Mouse (Mus musculus): ENCODE results near the gene Adamts17.

Gene Adamts17

DNA sequence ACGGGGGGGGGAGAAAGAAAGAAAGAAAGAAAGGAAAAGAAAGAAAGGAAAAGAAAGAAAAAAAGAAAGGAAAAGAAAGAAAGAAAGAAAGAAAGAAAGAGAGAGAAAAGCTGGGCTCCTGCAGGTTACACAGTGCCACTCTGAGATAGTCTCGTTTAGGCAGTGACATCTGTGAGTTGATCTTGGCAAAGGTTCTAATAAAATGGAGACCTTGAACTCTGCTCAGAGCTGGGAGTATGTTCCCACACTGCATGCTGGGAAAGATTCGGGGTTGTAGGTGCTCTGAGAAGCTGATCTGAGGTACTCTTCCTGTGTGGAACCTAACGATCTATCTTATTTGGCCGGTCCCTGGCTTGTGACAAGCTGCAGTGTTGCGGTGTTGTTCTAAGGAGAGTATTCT is 7.0 kb downstream of the Adamts17 start:
- no peak for DNase-seq (ENCODE audit: low spot score)

DNA sequence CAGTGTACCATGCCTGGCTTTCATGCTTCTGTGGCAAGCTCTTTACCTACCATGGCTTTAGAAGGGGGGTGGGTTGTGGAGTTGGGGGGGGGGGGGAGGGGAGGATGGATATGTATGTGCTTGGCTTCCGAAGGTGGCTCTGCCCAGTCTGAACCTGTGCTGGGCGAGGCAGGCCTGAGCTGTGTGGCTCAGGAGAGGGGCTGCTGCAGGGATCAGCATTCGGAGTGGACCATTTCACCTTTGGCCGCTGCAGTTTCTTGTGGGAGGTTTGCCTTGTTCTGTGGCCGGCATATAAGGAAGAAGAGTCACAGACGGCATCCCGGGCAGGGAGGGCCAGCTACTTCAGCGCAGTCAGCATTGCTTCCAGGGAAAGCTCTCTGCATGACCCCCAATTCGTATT is 7.8 kb downstream of the Adamts17 start:
- no peak for DNase-seq (ENCODE audit: low spot score)

DNA sequence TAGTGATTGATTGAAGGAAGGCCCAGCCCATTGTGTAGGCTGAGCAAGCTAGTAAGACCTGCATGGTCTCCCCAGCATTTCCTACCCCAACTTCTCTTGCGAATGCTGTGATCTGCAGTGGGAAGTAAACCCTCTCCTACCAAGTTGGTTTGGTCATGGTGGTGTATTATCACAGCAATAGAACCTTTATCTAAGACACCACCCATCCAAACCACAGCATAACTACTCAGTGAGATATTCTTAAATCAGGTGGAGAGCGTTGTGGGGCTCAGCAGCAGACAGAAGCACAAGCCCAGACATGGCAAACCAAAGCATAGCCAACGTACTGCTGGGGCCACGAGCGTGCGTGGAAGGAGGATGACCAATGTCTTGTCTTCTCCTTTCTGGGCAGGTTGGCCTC is 9.8 kb downstream of the Adamts17 start:
- DNase-seq (ENCODE audit: low spot score), result no peak

DNA sequence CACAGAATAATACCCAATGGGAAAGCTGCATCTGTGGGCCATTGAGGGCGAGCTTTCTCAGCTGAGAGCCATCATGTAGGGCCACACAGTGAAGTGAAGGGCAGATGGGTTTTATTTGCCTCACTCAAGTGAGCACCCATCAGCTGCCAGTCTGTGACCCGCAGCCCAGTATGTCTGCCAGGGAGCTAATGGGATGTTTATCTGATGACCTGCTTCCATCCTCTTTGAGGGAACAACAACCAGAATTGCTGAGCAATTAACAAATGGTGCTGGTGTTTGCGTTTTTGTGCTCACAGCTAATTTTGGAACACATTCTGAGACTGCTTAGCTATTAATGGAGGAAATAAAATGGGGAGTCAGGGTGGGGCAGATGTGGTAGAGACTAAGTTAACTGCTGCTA is 12.6 kb downstream of the Adamts17 start:
- no peak for DNase-seq (ENCODE audit: low spot score)

DNA sequence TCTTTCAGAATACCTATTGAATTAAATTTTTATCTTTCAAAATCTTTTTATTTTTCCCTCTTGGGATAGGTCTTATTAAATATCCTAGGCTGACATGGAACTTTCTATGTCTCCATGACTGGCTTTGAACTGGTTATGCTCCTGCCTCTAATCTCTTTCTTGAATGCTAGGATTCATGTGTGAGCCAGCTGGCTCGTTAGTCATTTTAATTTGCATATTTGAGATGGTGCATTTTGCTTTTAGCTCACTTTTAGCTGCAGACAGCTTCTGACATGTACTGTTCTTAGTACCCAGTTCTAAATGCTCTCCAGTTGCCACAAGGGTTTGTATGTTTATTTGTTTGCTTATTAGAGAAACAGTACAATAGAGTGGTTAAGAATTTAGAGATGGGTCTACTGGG is 18.1 kb downstream of the Adamts17 start:
- DNase-seq (ENCODE audit: low spot score), result no peak

DNA sequence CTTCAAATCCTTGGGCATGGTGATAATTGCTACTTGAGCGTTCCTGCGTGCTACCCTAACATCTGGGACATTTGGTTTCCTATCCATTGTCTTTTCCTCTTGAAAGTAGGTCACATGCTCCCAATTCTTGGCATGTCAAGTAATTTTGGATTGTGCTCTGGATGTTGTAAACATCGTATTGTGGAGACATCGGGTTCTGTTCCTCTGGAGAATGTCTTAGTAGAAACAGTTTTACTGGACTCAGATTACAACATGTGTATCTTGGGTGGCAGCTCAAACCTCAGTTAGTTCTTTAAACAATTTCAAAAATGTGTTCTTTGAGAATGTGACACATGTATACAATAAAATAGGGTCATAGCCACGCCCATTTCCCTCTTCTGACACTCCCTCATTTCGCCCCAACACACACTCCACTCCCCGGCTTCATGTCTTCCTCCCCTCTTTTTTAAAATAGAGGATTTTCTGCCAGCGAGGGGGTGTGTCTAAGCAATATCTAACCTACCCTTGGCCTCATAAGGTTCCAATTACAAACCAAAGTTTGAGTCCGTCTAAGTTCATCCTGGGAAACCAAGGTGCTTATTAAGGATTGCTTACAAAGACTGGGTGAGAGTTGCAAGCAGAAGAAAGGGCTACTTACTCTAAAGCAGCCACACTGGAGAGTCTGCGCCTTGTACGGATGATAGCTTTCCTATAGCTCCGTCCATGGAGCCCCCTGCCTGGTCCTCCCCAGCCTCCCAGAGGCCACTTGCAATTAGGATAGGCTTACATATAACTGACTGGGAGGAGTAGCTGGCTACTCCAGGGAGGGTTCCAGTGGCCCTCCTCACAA is 18.9 kb downstream of the Adamts17 start:
- no peak for DNase-seq (ENCODE audit: low spot score)

DNA sequence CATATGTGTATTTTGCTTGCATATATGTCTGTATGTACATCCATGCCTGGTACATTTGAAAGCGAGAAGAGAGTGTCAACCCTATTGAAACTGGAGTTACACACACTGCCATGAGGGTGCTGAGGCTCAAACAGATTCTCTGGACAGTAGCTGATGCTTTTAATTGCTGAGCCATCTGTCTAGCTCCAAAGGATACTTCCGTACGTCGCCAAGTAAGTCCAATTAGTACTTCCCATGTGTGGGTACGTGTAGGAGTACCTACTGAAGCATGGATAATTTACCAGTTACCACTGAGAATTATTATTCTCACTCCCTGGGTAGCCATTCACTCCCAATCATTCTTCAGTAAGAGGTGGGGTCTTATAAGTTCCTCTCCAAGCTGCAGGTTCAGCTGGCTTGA is 19.7 kb downstream of the Adamts17 start:
- DNase-seq (ENCODE audit: low spot score), result no peak

DNA sequence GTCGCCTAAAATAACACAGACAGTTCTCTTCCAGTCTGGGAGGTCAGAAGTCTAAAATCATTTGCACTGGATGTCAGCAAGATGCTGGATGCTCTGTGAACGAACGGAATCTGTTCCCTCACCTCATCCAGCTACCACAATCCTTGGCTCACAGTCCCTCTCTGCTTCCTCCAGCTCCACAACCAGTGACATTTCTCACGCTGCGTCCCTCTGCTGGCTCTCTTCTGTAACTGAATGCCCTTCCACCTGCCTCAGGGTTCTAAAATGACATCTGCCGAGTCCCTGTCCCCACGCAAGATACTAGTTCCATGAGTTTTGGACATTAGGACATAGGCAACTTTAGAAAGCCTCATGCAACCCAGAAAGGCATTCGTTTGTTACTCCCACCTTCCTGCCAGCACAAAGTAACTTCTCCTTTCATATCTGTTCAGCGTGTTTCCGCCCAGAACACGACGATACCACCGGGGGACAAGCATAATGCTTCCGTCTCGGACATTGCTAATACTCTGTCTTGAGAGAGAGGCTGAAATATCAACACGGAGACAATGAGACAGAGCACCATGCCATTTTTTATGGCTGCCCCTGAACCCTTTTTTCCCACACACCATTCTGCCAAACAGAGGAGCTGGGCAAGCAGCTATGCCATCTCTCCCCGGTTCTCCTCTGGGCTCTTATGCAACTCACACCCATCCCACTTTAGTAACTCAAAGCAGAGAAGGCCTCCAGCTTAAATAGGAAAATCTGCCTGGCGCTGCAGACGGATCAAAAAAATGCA is 27.6 kb downstream of the Adamts17 start:
- DNase-seq (ENCODE audit: low spot score), result no peak

DNA sequence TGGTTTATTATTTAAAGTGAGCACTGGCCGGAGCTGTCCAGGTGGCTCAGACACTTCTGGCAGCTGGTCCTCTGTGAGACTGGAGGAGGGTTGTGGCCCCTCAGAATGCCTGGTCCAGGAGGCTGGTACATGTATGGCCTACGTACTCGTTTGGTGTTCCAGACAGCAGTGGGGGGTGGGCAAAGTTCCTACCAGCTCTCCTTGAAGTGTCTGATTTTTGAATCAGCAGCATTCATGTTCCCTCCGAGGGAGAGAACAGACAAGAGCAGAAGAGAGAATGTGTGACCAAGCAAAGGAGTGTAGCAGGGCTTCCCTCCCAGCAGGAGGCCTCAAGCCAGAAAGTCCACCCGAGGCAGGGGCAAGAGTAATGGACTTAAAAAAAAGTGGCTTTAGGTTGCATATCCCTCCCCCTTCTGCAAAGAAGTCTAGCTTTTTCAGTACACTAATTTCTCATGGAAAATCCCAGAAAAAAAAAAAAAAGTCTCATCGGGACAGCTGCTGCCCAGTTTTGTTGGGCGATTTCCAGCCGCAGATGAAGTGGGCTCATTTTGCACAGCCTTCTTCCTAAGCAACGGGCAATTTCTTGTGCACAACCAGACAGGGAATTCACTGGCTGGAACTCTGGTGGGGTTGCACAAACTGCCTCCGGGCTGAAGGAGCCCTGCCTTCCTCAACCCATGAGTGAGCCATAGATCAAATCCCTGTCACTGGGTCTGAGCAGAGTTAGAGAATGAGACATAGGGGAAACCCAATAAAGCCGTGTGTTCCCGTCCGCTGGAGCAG is 28.4 kb downstream of the Adamts17 start:
- DNase-seq (ENCODE audit: low spot score), result no peak

DNA sequence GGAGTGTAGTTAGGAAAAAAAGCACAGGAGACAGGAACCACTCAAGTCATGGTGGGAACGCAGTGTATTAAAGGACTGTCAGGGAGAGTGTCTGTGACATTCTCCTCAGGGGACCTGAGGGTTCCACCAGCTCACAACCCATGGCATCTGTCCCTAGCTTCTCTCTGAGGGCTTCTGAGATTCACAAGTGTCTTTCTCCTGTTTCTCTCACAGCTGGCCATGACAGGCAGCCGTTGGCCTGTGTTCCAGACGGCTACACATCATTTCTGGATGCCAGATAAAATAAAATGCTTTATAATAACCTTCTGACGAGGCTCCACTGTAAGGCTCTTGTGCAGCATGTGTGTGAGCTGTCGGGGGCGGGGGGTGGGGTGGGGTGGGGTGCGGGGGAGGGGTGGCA is 32.0 kb downstream of the Adamts17 start:
- no peak for DNase-seq (ENCODE audit: low spot score)

DNA sequence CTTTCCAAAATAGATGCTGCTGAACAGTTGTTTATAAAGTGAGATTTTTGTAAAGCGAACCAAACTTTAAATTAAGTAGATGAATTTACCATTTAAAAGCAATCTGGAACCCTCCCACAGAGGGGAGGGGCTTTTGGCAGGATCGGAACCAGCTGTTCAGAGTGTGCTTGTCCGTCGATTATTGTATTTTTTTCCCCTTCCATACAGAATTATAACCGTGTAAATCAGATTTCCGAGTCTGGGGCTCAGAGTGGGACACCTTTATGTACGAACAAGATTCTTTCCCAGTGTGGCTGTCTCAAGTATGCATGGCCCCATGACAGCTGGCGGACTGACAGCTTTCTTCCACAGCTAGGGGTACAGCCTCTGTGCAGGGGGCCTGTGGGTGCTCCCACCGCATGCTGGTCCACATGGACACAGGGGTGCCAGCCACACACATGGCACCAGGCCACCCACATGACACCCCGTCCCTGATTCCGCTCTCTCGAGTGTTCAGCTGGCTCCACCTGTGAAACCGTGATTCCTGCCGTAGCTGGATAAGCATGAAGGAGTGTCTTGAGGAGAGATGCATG is 32.5 kb downstream of the Adamts17 start:
- DNase-seq (ENCODE audit: low spot score), result no peak

DNA sequence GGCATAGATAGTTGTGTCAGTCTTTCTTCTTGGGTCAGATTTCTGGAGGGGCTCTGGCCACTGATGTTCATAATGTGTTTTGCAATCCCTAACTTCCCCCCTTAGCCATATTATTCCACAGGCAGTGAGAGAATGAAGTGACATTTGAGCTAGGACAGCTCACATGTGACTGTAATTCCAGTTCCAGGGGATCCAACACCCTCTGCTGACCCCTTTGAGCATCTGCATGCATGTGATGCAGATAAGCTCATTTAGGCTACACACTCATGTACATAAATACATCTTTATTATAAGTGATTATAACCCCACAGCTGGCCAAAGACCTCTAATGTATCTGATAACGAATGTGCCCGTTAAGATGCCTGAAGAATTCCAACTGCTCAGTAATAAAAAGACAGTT is 33.7 kb downstream of the Adamts17 start:
- no peak for DNase-seq (ENCODE audit: low spot score)

DNA sequence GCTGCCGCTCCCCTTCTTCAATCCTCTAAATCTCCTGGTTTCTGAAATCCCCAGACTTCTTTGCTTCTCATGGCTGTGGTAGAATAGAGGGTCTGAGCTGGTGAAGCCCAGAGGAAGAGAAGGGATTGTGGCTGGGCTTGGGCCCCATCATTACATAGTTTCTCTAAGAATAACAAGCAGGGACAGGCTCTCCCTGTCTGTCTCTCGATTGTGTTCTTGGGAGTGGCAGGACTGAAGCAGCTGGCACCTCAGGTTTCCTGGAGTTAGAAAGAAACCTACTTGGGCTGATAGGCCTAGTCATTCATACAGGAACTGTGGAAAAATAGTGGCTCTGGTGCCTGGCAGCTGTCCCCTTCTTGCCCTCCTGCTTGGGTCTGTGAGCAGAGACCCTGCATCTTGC is 51.9 kb downstream of the Adamts17 start:
- DNase-seq (ENCODE audit: low spot score), result no peak

DNA sequence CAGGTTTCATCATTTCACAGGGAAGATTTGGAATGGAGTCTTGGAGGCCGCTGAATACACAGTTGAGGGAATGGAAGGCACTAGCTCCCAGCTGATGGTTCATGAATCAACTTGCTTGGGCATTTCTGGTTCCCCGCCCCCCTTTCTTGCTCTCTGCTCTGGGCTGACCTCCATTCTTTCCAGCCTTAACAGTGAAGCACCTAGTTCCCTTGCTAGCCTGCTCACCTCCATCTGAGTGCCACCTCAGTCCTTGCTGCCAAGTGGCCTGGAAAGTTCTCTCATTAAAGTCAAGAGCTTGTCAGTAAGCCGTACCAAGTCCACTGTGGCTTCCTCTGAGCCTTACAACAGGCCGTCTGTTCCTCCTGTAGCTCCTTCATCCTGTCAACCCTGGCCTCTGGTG is 52.6 kb downstream of the Adamts17 start:
- no peak for DNase-seq (ENCODE audit: low spot score)

DNA sequence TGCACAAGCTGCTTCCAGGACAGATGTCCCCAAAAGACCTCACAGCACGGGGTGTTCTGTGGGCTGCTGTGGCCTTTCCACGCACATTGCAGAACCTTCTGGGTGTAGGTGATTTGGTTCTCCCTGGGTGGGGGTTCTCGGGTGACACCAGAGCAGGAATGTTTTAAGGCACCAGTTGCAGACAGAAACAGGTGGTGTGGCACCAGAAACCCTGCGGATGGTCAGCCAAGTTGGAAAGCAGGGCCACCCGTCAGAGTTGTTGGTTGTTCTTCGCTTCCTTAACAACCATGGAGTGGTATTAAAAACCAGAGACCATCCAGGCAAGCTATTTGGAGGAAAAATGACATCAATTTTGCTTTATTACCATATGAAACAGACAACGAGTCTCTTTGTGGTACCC is 62.8 kb downstream of the Adamts17 start:
- no peak for DNase-seq (ENCODE audit: low spot score)

DNA sequence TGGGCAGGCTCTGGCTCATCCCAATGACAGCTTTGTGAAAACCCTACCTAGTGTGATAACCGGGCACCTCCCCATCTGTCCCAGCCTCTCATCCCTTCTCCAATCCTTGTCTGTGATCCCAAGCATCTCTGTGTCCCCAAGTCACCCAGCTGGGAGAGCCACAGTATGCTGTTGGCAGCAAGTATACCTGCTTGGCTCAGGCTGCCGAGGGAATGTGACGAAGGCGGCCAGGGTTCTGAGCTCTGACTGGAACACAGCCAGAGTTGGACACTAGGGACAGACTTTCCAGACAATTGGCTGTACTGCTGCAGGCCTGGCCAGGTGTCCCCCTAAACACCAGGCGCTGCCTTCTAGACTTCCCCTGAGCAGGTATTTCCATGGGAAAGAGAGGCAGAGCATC is 63.5 kb downstream of the Adamts17 start:
- no peak for DNase-seq (ENCODE audit: low spot score)

DNA sequence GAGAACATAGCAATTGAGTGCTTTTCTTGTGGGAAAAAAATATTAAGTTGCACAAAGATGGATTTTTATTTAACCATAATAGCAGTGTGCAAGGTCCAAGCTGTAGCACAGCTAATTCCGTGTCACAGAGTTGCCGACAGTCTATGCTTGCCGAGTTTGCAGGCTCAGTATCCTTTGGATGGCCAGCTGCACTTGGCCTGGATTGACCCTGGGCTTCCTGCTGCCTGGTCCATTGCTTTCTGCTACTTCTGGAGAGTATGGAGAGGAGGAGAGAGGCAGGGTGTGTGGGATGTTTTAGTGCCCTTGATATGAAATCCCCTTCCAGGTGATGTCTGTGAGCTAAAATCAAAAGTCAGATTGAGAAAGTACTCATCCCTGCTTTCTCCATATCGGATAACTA is 66.4 kb downstream of the Adamts17 start:
- no peak for DNase-seq (ENCODE audit: low spot score)

DNA sequence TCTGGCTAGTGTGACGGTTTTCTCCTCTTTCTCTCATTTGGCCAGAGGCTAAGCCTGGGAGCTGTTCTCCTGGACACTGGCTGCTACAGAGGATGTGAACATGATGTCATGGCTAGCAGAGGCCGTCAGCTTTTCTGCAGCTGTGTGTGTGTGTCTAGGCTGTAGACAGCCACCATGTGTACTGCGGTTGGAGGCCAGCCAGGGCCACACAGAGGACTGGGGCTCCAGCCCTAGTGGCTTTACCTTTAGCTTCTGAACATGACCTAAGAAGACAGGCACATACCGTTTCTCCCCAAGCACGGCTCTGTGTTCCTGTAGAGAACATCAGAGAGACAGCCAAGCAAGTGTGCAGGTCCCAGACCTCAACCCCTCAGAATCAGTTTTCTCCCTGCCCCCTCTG is 73.3 kb downstream of the Adamts17 start:
- no peak for DNase-seq (ENCODE audit: low spot score)

DNA sequence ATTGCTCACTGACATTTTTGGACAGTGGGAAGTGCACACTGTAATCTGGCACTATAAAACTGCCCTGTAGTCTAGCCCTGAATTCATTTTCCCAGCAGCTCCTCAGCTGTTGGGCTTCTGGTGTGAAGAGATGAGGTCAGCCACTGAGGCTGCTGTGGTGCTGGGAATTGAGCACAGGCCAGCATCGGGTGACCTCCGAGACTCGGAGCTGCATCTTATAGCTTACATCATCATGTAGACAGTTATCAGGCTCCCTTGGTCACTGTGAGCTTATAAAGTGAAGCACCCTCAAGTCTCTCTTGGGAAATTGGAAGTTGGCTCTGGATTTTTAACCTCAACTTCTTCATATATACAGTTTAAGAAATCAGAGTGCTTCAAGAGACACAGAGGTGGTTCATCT is 84.1 kb downstream of the Adamts17 start:
- DNase-seq (ENCODE audit: low spot score), result no peak

DNA sequence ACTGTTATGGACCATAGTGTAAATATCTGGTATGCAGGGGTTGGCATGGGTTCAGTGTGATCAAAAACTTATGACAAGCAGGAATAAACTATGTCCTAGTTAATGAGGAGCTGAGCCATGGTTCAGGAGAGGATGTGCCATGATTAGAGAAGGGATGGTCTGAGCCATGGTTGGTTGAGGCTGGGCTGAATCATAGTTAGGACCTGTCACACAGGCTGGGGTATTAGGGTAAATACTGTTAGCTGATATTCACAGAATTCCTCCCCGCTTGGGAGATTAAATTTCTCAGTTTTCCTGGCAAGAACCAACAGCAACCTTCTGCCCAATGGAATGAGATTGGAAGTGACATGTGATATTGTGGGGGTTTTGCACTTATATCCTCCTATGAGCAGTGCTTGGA is 84.6 kb downstream of the Adamts17 start:
- no peak for DNase-seq (ENCODE audit: low spot score)

DNA sequence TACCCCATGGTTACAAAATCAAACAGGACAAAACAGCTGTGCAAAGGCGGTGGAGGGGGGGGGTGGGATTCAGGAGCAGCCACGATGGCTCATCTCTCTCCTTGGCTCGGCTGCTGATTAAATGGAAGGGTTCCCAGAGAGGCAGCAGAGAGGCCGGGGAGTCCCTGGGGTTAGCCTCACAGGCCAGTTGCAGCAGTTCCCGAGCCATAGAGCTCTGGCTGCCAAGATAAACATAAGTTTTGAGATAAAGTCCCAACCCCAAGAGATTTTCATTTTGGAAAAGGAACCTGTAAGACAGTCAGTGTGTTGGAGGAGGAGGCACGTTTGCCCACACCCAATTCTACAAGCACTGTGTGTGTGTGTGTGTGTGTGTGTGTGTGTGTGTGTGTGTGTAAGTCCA is 89.7 kb downstream of the Adamts17 start:
- DNase-seq (ENCODE audit: low spot score), result no peak

DNA sequence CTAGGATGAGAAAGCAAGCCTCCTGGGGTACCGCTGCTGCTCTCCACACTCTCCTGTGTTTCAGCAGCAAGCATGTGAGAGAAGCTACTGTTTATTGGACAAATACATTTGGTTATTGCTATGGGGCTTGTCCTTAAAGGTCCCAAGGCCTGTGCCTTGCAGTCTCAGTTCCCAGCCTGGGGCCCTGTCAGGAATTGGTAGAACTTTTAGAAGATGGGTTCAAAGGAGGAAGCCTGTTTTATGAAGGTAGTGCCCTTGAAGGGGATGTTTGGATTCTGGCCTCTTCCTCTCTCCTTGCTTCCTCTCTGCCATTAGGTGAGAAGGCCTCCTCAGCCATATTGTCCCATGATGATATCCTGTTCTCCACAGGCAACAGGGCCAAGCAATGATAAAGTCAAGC is 91.8 kb downstream of the Adamts17 start:
- no peak for DNase-seq (ENCODE audit: low spot score)

DNA sequence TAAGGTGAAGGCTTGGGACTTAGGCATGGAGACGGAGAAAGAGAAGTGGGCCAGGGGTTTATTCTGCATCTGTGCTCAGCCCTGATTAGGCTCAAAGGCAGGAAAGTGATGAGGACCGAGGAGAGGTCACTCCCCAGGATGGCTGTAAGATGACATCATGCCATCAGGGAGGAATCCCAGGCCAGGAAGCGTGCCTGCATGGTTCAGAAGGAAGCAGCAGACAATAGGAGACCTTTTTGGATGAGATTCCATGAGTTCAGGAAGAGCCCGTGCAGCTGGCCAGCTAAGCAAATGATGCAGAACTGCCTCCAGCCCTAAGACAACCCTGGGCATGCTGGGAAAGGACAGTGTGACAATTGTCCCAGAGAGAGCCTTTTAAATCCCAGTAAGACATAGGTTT is 93.7 kb downstream of the Adamts17 start:
- DNase-seq (ENCODE audit: low spot score), result no peak
